Mouse (Mus musculus) mouse embryonic stem cell (cell line): ENCODE results near the gene Asb3.
"Not testable (repeated sequence)": the region's sequence is repeated elsewhere in the genome, so short reads cannot be mapped to it uniquely, and the experiment has no call there.

Source experiments
- in situ Hi-C, 2 experiments: fragments of 300-500 bp; cut with MboI; formaldehyde crosslinking; loops; 1 replicate in 1 of 2; 3 replicates in 1 of 2; pipeline ENCODE4 v1.14.3; 2019 to 2020; ENCODE audit warnings: low sequenced_read_pairs in 2 of 2, low pct_unique_long_range_greater_than_20kb in 1 of 2, mixed read lengths in 1 of 2; ENCODE audit not compliant: unreplicated experiment in 1 of 2

The Asb3 gene

DNA sequence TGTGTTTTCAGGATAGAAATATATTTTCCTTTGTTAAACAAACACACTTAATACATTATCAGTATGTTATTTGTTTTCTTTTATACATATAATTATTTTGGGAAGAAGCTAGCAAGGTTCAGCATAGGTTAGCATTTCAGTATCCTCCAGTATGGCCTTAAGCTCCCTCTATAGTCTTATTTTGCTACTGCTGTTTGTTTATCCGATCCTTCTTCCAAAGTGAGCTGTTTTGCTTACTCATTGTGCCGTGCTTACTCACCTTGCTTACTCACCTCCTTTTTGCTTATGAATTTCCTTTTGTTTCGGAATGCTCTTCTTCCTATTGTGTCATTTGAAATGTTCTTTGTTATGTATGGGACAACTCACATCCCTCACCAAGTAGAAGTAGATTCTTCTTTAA is 111.5 kb downstream of the Asb3 start:
- in situ Hi-C loops: no loop called here

DNA sequence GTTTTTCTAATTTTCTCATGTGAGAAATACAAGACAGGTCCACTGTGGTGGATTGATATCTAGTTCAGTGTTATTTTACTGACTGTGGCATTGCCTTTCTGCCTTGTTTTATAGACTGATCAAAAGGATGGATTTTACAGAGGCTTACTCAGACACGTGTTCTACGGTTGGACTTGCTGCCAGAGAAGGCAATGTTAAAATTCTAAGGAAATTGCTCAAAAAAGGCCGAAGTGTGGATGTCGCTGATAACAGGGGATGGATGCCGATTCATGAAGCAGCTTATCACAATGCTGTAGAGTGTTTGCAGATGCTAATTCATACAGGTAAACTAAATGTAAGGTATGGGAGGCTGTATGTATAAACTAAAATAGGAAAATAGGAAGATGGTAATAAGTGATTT is 113.0 kb downstream of the Asb3 start:
- in situ Hi-C loops: no loop called here

DNA sequence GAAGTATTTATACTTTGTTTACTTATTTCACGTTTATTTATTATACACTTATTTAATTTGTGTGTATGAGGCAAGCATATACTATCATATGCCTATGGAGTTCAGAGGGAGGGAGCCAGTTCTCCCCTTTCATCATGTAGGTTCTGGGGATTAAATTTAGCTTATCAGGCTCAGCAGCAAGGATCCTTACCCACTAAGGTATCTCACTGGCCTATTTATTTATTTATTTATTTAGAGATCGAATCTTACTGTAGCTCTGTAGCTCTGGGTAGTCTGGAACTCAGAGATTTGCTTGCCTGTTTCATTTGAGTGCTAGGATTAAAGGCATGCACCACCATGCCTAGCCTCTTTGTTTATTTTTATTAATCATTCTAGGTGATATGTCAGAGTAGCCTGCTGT is 113.5 kb downstream of the Asb3 start:
- in situ Hi-C loops: no loop called here

DNA sequence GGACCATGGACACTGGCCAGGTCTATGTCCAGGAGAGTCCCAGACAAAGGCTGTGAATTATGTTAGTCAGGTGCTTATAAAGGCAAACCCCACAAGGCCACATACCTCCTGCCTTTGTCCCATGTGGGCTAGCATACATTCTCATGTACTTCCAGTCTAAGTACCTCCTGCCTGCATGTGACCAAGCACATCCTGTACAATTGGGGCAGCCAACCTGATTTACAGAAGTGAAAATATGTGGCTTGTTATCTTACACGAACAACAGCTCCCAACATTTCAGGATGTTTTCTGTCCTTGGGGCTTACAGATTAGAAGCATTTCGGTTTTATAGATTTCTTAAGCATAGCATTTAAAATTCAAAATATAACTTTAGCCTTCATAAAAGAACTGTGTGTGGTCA is 114.8 kb downstream of the Asb3 start:
- in situ Hi-C loops: no loop called here

DNA sequence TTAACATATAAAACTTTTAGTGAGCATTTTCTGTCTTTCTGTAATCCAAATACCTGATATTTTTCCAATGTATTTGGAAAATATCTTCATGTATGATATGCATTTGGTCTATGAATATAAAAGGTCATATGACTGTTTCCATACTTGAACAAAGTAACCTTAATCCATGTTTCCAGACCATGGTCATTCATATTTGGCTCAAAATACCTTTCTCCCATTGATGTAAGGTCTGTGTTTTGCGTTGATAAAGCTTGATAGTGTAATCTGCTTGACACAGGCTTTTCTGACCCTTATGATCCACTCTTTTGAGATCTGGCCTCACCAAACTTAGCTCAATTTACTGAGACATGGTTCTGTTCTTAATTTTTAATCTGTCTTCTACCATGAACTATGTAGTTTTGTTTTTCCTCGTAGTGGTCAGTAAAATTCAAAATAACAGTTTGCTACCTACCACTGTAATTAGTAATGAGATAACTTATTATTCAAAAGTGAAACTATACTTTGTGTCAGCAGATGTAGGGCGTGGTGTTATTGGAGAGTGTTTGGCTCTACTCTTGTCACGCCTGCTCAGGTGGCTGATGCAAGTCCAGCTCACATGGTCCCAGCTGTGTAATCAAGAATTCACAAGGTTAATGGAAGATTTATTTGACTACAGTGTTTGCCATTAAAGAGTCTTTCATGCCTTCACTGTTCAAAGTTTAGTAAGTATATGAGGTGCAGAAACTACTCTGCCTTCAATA is 116.1 kb downstream of the Asb3 start:
- in situ Hi-C loops: no loop called here

DNA sequence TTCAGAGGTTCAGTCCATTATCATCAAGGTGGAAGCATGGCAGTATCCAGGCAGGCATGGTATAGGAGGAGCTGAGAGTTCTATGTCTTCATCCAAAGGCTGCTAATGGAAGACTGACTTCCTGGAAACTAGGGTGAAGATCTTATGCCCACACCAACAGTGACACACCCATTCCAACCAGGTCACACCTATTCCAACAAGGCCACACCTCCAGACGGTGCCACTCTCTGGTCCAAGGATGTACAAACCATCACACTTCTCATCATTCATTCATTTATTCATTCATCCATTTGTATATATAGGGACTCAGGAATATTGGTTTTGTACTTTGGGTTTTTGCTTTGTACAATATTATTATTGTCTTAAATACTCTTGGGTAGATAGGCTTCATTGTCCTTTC is 124.5 kb downstream of the Asb3 start:
- in situ Hi-C loops: not testable (repeated sequence)

DNA sequence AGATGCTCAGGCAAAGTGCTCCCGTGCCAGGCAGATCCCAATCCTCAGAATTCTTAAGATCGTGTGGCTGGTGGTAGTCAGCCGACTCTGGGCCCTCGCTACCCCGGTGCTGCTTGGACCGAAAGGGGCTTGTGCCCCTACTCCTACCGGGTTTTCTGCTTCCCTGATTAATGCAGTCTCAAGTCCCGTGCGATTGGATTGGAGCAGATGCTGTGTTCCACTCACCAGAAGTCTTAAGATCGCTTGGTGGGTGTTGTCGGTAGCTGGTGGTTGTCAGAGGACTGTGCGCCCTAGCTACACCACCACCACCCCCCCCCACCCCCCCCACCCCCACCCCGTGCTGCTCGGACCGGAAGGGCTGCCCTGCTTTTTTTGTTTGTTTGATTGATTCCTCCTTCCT is 132.2 kb downstream of the Asb3 start:
- in situ Hi-C loops: not testable (repeated sequence)

DNA sequence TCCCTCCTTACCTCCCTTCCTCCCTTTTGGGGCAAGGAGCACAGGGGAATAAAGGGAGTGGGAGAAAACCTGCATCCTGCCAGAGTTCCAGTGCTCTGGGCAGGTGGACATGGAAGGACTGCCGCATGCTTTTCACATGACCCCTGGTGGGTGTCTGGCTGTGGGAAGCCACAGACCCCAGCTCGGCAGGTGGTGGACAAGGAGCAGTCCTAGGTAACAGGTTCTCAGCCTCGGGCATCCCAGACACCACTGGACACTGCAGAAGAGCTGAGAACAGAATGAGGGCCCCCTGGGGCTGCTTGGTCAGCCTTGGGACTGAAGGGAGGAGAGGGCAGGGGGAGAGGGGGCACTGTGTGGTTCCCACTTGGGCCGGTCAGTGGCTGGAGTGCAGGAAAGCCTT is 149.7 kb downstream of the Asb3 start:
- in situ Hi-C loops: no loop called here

DNA sequence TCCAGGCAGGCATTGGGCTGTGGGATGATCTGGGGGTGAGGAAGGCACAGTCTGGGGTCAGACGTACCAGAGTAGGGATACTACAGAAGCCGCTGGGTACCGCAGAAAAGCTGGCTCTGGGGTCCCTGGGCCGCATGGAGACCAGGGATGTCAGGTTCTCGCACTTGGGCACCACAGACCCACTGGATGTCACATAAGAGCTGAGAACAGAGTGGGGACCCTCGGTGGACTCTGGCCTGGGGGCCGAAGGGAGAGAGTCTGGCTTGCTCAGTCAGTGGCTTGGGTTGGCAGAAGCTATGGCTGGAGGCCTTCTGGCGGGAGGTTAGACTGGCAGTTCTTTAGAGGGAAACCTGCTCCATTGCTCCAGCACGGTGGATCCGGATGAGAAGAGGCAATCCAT is 204.8 kb downstream of the Asb3 start:
- in situ Hi-C loops: no loop called here

DNA sequence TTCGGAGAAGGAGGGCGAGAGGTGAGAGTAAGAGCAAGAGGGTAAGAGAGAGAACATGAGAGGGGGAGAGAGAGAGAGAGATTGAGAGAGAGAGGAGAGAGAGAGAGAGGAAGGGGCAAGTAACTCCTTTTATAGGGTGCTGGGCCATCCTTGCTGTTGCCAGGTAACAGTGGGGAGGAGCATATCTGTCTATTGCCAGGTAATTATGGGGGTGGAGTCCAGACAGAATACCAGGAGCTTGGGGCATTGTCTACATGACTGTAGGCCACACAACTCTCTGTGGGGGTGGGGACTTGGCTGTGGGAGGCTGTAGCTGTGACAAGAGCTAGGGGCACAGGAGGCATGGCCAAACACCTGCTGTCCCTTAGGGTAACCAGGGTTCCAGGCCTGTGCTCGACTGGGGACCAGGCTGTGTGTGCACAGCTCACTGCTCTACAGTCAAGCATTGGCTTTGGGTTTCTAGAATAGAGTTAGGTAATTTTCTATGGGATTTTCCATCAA is 205.3 kb downstream of the Asb3 start:
- in situ Hi-C loops: no loop called here

DNA sequence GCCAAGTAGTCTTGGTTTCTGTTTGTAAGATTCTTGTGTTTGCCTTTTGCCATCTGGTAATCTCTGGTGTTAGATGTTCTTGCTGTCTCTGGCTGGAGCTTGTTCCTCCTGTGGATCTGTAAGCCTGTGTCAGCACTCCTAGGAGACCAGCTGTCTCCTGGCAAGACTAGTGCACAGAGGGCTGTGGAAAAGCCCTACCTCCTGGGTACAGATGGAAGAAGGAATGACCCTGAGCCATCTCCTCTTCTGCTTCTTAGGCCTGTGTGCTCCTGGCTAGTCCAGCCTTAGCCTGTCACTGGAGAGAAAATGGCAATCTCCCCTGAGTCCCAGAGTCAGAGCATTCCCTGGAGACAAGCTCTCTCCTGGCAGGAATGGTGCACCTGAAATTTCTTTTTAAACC is 214.3 kb downstream of the Asb3 start:
- in situ Hi-C loops: not testable (repeated sequence)

DNA sequence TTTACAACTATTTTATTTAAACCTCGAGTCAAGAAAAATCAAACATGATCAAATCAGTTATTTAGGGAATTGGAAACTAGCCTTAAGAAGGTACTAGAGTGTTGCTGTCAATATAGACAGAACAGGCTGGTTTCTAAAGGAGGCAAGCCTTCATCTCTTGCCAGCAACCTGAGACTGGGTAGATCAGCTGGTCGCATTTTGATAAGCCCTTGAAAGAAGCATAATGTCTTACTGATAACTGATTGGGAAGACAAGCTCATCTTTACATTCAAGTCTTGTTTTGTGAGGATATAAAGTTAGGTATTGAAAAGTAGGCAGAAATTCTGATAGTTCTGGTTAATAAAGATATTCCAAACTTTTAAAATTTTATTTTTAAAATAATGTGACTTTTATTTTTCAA is 217.0 kb downstream of the Asb3 start:
- in situ Hi-C loops: no loop called here

DNA sequence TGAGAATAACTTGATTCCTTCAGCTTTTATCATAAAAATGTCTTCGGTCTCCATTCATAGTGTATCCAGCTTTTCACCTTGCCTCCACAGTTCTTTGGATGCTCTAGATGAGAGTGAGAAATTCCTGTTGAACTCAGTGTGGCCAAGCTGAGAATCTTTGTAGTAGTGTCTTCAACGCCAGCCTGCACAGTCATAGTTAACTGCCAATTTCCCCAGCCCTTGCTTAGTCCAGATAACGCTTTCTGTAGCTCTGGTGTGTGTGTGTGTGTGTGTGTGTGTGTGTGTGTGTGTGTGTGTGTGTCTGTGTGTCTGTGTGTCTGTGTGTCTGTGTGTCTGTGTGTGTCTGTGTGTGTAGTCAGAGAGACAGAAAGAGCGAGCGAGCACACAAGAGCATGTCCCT is 220.1 kb downstream of the Asb3 start:
- in situ Hi-C loops: no loop called here

DNA sequence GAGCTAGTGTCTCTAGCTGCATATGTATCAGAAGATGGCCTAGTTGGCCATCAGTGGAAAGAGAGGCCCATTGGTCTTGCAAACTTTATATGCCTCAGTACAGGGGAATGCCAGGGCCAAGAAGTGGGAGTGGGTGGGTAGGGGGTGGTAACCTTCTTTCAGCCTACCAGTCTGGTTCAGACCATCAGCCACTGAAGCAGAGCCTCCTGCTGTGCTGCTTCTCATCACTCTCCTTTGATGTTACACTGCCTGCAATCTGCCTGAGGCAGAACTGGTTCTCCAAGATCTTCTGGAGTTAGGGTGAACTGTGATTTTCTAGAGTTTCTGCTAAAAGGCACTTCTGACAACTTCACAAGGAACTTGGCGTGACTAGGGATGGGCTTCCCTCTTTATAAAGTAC is 241.7 kb downstream of the Asb3 start:
- in situ Hi-C loops: not testable (repeated sequence)

DNA sequence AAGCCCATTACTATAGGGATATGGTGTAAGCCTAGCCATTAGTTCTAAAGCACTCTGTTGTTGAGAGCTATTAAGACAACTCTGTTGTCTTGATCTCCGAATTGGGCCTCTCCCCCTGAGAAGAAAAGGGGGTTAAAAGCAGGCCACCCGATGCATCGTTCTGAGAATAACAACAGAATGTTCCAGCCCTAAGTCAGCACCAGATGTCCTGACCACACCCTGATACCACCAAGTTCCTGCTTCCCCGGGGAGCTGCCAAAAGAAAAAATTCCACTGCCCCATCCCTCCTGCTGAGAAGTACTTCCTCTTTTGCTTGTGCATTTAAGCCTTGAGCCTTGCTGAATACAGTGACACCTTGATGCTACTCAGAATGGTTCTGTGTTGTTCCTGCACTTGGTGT is 248.5 kb downstream of the Asb3 start:
- in situ Hi-C loops: not testable (repeated sequence)

DNA sequence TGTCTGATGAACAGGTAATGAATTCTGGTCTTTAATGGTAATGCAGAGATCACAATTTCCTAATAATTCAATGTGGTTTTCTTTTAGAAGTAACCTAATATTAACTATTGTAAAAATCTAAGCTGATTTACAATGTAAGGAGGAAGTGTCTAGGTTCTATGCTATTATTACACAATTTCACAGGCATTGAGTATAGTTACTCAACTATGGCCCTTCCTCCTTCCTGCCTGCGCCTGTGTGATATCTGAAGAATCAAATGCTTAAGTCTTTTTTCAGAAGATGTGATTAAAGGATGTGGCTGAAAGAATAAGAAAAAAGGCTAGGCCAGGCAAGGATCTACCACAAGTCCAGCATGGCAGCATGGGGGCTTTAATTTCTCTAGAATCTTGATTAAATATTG is 249.6 kb downstream of the Asb3 start:
- in situ Hi-C loops: not testable (repeated sequence)

DNA sequence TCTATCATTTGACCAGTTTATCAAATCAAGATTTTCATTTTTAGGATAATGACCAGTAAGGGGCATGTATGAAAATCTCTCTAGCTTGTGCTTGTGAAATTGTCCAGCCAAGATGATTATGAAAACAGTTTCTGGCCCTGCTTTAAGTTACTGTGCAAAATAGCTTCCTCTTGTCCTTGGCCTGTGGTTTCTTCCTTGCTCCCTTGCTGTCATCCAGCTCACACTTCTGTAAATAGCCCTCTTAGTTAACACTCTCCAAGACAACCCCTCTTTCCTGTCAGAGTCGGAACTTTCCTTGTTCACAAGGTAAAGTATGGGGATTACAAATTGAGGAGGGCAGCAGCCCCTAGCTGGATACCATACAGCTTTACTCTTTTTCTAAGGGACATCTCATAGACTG is 253.2 kb downstream of the Asb3 start:
- in situ Hi-C loops: not testable (repeated sequence)
